Mouse (Mus musculus) heart, postnatal 0 days (tissue): ENCODE results near the gene Adam22.

Experiments used
- CTCF ChIP-seq: IDR thresholded peaks from 2 replicates; pipeline ENCODE4 v1.5.1; 2016; ENCODE audit warnings: antibody characterized with exemption, control low read depth, low read depth
- EP300 ChIP-seq: IDR thresholded peaks from 2 replicates; pipeline ENCODE4 v1.6.1; 2016; ENCODE audit warnings: antibody characterized with exemption, low read depth

- TF ChIP-seq CTCF (no peak), EP300 (no peak)
These were observed 18.4 kb downstream of the Adam22 start for GRCm38 (mm10) chr5:8349557-8349956.
